Mouse (Mus musculus): Measurements from ENCODE around the gene Prdm13. TPM values are rescaled to one million over a fixed set of nuclear protein-coding genes. Genes with fewer than 3 reads are reported as not detected.

The Prdm13 gene
- polyA plus RNA-seq, 1 experiment from 2014 or later = not detected

Other genes with a start within 250 kb of the Prdm13 start
- 40.2 and 40.7 TPM in 2 replicates for gene Ccnc, start 41.7 kb upstream of the Prdm13 start, polyA plus RNA-seq (2015; fragmentation: Nextera tagmentation; extraction: Ambion mirVana)
- 7.2 and 8.6 TPM in 2 replicates for gene Usp45, start 81.2 kb upstream of the Prdm13 start, polyA plus RNA-seq (2015; fragmentation: Nextera tagmentation; extraction: Ambion mirVana)
- gene Tstd3, start 81.2 kb upstream of the Prdm13 start, polyA plus RNA-seq (2015; fragmentation: Nextera tagmentation; extraction: Ambion mirVana) = 11.3 and 12.6 TPM in 2 replicates
- gene Pnisr, start 161.6 kb upstream of the Prdm13 start, polyA plus RNA-seq (2015; fragmentation: Nextera tagmentation; extraction: Ambion mirVana) = 129 and 154 TPM in 2 replicates
- gene Coq3, start 193.7 kb upstream of the Prdm13 start, polyA plus RNA-seq (2015; fragmentation: Nextera tagmentation; extraction: Ambion mirVana) = 13.5 and 13.6 TPM in 2 replicates
- 3.2 and 3.7 TPM in 2 replicates for gene Faxc, start 245.4 kb upstream of the Prdm13 start, polyA plus RNA-seq (2015; fragmentation: Nextera tagmentation; extraction: Ambion mirVana)

Measured in kidney, embryonic 16.5 days (tissue).